Mouse (Mus musculus) neural tube, embryonic 14.5 days (tissue): ENCODE measurements around the gene Wdr59. TPM values are rescaled to one million over a fixed set of nuclear protein-coding genes. Genes with fewer than 3 reads are reported as not detected.

Source experiments
- ATAC-seq: fragments of 200-750 bp; cut with Nextera tagmentation; 2 replicates; pipeline ENCODE4 v1.8.0; 2017; ENCODE audit warnings: low read depth, mild to moderate bottlenecking, moderate TSS enrichment, moderate library complexity
- H3K27ac ChIP-seq: fragments of 300-500 bp; sonication (generic); 2 replicates; pipeline ENCODE4 v1.5.1; 2014; ENCODE audit warnings: low read depth, mild to moderate bottlenecking, control low read depth, low read length, moderate library complexity, mixed read lengths
- H3K27me3 ChIP-seq: fragments of 300-500 bp; sonication (generic); 2 replicates; pipeline ENCODE4 v1.6.1; 2014; ENCODE audit warnings: low read length; ENCODE audit not compliant: control insufficient read depth, insufficient read depth
- H3K36me3 ChIP-seq: fragments of 300-500 bp; sonication (generic); 2 replicates; pipeline ENCODE4 v1.6.1; 2014; ENCODE audit warnings: low read length, mixed read lengths; ENCODE audit not compliant: control insufficient read depth, insufficient read depth
- H3K4me1 ChIP-seq: fragments of 300-500 bp; sonication (generic); 2 replicates; pipeline ENCODE4 v1.6.1; 2014; ENCODE audit warnings: low read length; ENCODE audit not compliant: control insufficient read depth, insufficient read depth
- H3K4me2 ChIP-seq: fragments of 300-500 bp; sonication (generic); 2 replicates; pipeline ENCODE4 v1.6.1; 2014; ENCODE audit warnings: mild to moderate bottlenecking, low read depth, low read length, control low read depth
- H3K4me3 ChIP-seq: fragments of 300-500 bp; sonication (generic); 2 replicates; pipeline ENCODE4 v1.5.1; 2014; ENCODE audit warnings: low read depth, low read length, control low read depth, mixed read lengths
- H3K9ac ChIP-seq: fragments of 300-500 bp; sonication (generic); replicated peaks from 2 replicates; pipeline ENCODE4 v1.6.1; 2014; ENCODE audit warnings: low read depth, mild to moderate bottlenecking, control low read depth, low read length, mixed read lengths
- H3K9me3 ChIP-seq: fragments of 300-500 bp; sonication (generic); 2 replicates; pipeline ENCODE4 v1.6.1; 2016; ENCODE audit warnings: low read length; ENCODE audit not compliant: control insufficient read depth
- WGBS: fragments of 180-500 bp; shearing (Covaris S2); extraction: QIAGEN DNeasy Blood & Tissue Kit; methylation state at CpG from one replicate; pipeline ENCODE4 v1.1.7; 2014; 5-methylcytosine and 5-hydroxymethylcytosine counted together
- polyA plus RNA-seq: library from polyadenylated mRNA; unstranded; fragments of >200 nt; fragmentation: Nextera tagmentation; extraction: Ambion mirVana; gene quantifications from 2 replicates; pipeline ENCODE4 v1.2.1, GENCODE M21; 2014

Wdr59 gene
- polyA plus RNA-seq: 7.4 and 8.5 TPM in 2 replicates

DNA sequence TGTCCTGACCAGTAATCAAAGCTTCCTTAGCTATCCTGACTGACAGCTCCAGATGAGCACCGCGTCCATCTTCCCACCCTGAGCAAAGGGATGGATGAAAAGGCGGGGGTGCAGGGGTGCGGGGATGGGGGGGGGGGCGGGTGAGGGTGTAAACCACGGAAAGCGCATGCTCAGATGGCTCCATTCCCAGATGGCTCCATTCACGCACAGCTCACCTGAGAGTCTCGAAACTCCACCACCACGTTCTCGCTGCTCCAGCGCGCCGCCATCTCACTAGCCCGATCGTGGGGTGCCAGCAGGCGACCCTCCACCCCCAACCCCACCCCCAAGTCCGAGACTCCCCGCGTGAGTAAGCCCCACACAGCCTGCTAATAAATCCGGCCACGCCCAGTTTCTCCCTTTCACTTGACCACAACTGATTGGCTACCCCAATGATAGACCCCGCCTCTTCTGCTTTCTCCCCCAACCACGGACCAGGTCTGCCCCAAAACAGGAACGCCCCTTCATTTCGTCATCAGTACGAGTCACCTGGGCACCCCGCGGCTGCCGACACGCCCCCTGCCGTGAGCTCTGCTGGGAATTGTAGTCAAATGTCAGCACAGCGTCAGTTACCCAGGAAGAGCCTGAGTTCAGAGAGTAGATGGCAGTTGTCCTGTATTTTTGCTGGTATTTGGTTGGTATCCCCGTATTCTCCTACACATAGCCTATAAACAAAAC is at the start of gene Wdr59:
Gene Wdr59, minus strand, starts transcription at position 380 of the 717 bp plus-strand sequence.
- Histone ChIP-seq H3K4me3 (peak within 1 kb of the TSS; percentile 58), H3K9me3 (no peaks in the 10 kb centered on the region), H3K27me3 (no peaks in the 10 kb centered on the region), H3K4me2 (peak within 1 kb of the TSS; percentile 64), H3K9ac (peak within 1 kb of the TSS; percentile 57; the same call in 1 of the 2 replicates), H3K4me1 (0 out of 2 replicates have a peak, but pooled peaks cover 6% of the 10 kb centered on the region), H3K36me3 (no peaks in the 10 kb centered on the region), H3K27ac (no peak within 1 kb of the TSS)
- 1% methylated on average over 34 of the region's 34 CpGs for WGBS
- ATAC-seq: peak; percentile 98

- no peak overlapping the region for H3K9ac ChIP-seq
- H3K4me2 ChIP-seq: no peak overlapping the region
- no peaks in the 10 kb centered on the region for H3K9me3 ChIP-seq
- H3K27ac ChIP-seq: no peak overlapping the region
- H3K27me3 ChIP-seq: no peaks in the 10 kb centered on the region
- peaks cover 30% of the 10 kb centered on the region for H3K4me1 ChIP-seq
- ATAC-seq: no peak
- no peak overlapping the region for H3K4me3 ChIP-seq
- no peaks in the 10 kb centered on the region for H3K36me3 ChIP-seq
- WGBS: 82% methylated on average over 10 of the region's 10 CpGs
These were observed 49.8 kb upstream of the Wdr59 start for GRCm38 (mm10) chr8:111571661-111572060.

GRCm38 (mm10) chr8:111570432-111570831 is 48.5 kb upstream of the Wdr59 start:
- no peak overlapping the region for H3K27ac ChIP-seq
- ATAC-seq: no peak
- no peak overlapping the region for H3K4me3 ChIP-seq
- no peak overlapping the region for H3K9ac ChIP-seq
- H3K27me3 ChIP-seq: no peaks in the 10 kb centered on the region
- no peak overlapping the region for H3K4me2 ChIP-seq
- H3K36me3 ChIP-seq: no peaks in the 10 kb centered on the region
- peaks cover 37% of the 10 kb centered on the region for H3K4me1 ChIP-seq
- no peaks in the 10 kb centered on the region for H3K9me3 ChIP-seq
- 62% methylated on average over 2 of the region's 2 CpGs for WGBS

DNA sequence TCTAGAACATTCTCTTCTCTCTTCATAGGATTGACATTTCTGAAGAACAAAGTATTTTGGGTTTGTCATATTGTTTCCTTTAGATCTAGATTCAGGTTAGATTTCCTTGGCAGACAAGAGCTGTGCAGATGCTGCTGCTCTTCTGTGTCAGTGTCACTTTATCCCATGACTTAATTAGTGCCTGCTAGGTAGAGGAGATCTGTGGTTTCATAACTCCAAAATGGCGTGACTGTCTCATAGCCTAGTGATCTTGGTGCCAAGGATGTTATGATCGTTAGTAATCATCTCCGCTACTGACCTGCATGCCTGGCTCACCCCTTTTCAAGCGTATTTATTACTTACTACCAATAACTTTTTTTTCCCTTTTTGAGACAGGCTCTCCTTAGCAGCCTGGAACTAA is 48.0 kb upstream of the Wdr59 start:
- WGBS: 84% methylated on average over 4 of the region's 4 CpGs
- Histone ChIP-seq H3K27me3 (no peaks in the 10 kb centered on the region), H3K4me3 (no peak overlapping the region), H3K9ac (no peak overlapping the region), H3K4me2 (no peak overlapping the region), H3K4me1 (peaks cover 38% of the 10 kb centered on the region), H3K27ac (no peak overlapping the region), H3K9me3 (no peaks in the 10 kb centered on the region), H3K36me3 (no peaks in the 10 kb centered on the region)
- no peak for ATAC-seq

DNA sequence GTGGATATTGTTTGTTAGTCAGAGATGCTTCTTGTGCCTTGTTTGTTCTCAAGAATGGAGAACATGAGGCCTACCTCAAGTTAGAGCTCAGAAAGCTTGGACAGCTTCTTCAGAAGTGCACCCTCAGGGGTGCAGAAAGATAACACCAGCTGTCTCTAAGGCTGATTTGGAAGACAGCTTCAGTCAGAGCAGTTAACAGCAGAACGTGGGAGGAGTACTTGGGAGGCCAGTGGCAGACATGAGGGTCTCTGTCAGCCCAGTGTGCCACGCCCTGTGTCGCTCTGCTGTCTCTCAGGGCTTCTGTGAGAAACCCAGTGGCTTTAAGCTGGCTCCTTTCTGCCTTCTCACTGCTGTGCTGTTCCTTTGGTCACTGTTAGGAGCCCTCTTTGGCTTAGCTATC is 46.1 kb upstream of the Wdr59 start:
- no peak for ATAC-seq
- H3K36me3 ChIP-seq: no peaks in the 10 kb centered on the region
- H3K9me3 ChIP-seq: no peaks in the 10 kb centered on the region
- no peak overlapping the region for H3K27ac ChIP-seq
- H3K4me3 ChIP-seq: no peak overlapping the region
- 61% methylated on average over 3 of the region's 3 CpGs for WGBS
- no peaks in the 10 kb centered on the region for H3K27me3 ChIP-seq
- H3K4me2 ChIP-seq: no peak overlapping the region
- peaks cover 33% of the 10 kb centered on the region for H3K4me1 ChIP-seq
- no peak overlapping the region for H3K9ac ChIP-seq

DNA sequence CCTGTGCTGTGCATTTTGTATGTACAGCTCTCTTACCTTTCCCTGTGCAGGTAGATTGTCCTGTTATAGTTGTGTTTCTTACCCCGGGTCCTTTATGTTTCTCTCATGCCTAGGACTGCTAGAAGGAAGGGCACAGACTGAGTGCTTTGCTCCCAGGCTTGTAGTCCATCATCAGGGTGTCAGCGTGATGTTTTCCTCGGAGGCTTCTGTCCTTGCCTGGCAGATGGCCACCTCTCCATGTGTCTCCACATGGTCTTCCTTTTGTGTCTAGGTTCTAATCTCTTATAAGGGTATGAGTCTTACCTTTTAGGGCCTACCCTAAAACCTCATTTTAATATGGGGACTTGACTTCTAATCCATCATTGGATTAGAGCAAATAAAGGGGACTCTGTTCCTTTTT is 45.7 kb upstream of the Wdr59 start:
- no peak for ATAC-seq
- Histone ChIP-seq H3K27me3 (no peaks in the 10 kb centered on the region), H3K27ac (no peak overlapping the region), H3K9me3 (no peaks in the 10 kb centered on the region), H3K9ac (no peak overlapping the region), H3K4me2 (no peak overlapping the region), H3K4me3 (no peak overlapping the region), H3K36me3 (no peaks in the 10 kb centered on the region), H3K4me1 (peaks cover 29% of the 10 kb centered on the region)
- 40% methylated on average over 3 of the region's 3 CpGs for WGBS

- no peak for ATAC-seq
- no peak overlapping the region for H3K9ac ChIP-seq
- H3K27ac ChIP-seq: no peak overlapping the region
- H3K4me1 ChIP-seq: peaks cover 23% of the 10 kb centered on the region
- no peak overlapping the region for H3K4me3 ChIP-seq
- no peaks in the 10 kb centered on the region for H3K9me3 ChIP-seq
- 78% methylated on average over 9 of the region's 9 CpGs for WGBS
- H3K4me2 ChIP-seq: no peak overlapping the region
- H3K27me3 ChIP-seq: no peaks in the 10 kb centered on the region
- no peaks in the 10 kb centered on the region for H3K36me3 ChIP-seq
These were observed 44.4 kb upstream of the Wdr59 start for GRCm38 (mm10) chr8:111566326-111566725.

DNA sequence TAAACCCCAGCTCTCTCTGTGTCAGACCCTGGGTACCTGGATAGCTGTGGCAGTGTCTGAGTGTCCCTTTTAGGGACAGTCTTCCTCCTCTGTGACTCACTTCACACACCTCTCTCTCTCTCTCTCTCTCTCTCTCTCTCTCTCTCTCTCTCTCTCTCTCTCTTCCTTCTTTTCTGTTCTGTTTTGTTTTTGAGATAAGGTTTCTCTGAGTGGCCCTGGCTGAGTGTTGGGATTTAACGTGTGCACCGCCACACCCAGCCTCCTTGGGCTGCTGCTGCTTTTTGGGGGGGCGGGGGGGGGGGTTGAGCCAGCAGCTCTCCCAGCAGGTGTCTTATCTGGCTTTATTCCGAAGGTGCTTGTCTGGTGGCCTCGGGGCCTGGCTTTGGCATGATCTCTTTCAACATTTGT is 43.9 kb upstream of the Wdr59 start:
- no peaks in the 10 kb centered on the region for H3K27me3 ChIP-seq
- H3K27ac ChIP-seq: no peak overlapping the region
- H3K4me1 ChIP-seq: peaks cover 23% of the 10 kb centered on the region
- no peaks in the 10 kb centered on the region for H3K9me3 ChIP-seq
- WGBS: 44% methylated on average over 5 of the region's 5 CpGs
- no peak overlapping the region for H3K4me3 ChIP-seq
- H3K4me2 ChIP-seq: no peak overlapping the region
- no peaks in the 10 kb centered on the region for H3K36me3 ChIP-seq
- ATAC-seq: no peak
- no peak overlapping the region for H3K9ac ChIP-seq

- WGBS: 92% methylated on average over 2 of the region's 2 CpGs
- Histone ChIP-seq H3K4me3 (no peak overlapping the region), H3K27me3 (no peaks in the 10 kb centered on the region), H3K4me1 (peaks cover 26% of the 10 kb centered on the region), H3K36me3 (no peaks in the 10 kb centered on the region), H3K9ac (no peak overlapping the region), H3K4me2 (no peak overlapping the region), H3K27ac (no peak overlapping the region), H3K9me3 (no peaks in the 10 kb centered on the region)
- ATAC-seq: no peak
These were observed 42.2 kb upstream of the Wdr59 start for GRCm38 (mm10) chr8:111564093-111564492.
